Mouse (Mus musculus) kidney, adult 9 months (tissue): ENCODE data around the gene Olfr1257.
"Not testable (repeated sequence)": the region's sequence is repeated elsewhere in the genome, so short reads cannot be mapped to it uniquely, and the experiment has no call there.

Experiments
- DNase-seq: peaks from one replicate; pipeline ENCODE4 v3.0.0; 2022

The Olfr1257 gene

GRCm38 (mm10) chr2:89878137-89878536, at the start of gene Olfr1257:
TSS of gene Olfr1257 (plus strand) at chr2:89878437.
- DNase-seq, result no peak

DNA sequence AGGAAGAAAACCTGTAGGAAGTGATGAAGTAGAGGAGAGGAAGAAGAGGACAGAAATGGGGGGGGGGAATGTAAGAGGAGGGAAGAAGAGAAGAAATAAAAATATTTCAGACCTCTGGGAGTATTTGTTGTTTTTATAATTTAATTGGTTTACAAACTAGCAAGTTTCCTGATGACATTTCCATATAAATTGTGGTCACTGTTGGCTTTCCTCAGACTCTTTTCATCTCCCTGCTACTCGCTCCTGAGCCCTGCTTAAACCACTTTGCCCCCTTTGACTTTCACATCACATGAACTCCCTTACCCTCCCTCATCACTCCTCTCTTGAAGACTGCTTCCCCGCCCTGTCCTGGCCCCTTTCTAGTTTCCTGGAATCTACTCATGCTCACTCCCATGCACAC, 36.8 kb upstream of the Olfr1257 start, which contains the start of gene Olfr1256:
Olfr1256 (minus strand) TSS at position 101 of the 400 bp plus-strand sequence.
- DNase-seq, result no peak

GRCm38 (mm10) chr2:89848105-89848504, 30.1 kb upstream of the Olfr1257 start, which contains the start of gene Olfr48:
TSS of gene Olfr48 (minus strand) at chr2:89848205.
- DNase-seq, result no peak

DNA sequence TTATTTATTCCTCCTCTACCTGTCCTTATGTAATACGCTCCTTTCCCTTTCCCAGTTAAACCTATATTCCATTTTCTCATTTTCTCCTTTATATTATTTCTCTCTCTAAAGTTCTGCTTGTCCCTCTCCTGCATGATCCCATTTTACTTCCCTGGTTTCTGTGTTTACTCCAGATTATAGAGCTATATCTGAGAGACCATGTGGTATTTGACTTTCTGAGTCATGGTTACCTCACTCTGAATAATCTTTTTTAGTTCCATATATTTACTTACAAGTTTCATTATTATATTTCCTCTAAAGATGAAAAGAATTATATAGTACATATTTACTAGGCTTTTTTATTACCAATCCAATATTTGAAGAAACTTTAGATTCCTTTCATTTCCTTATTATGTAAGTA, 29.0 kb upstream of the Olfr1257 start:
- DNase-seq, result no peak

- DNase-seq, result not testable (repeated sequence)
Observed at GRCm38 (mm10) chr2:89912616-89913015, 34.4 kb downstream of the Olfr1257 start.

DNA sequence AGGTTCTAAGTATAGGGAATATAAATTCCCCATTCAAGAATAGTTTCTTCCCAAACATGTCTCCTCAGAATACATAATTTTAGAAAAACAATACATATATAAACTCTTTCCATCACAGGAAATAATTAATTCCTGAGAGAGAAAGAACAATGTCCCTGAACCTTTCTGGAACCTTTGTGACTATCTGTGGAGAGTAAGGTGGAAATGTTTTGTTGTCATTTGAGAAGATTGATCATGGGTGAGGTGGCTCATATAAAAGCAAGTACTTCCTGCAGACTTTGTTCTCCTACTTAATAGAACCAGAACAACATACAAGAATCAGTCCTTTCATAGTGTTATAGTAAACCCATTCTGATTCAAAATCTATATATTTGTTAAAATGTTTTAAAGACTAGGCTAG, 48.8 kb downstream of the Olfr1257 start, which contains the start of gene Olfr1258:
Olfr1258 (plus strand) TSS at position 301 of the 400 bp plus-strand sequence.
- DNase-seq, result no peak
